Mouse (Mus musculus): Measurements from ENCODE around the gene Zfp668. TPM values are rescaled to one million over a fixed set of nuclear protein-coding genes. Genes with fewer than 3 reads are reported as not detected.
A peak's percentile ranks its signal among the peaks of the same experiment; 100 is the strongest.
"Not testable (repeated sequence)": the region's sequence is repeated elsewhere in the genome, so short reads cannot be mapped to it uniquely, and the experiment has no call there.

The Zfp668 gene
- total RNA-seq, 2 experiments from 2014 or later, result 8.3 to 9.5 TPM

DNA sequence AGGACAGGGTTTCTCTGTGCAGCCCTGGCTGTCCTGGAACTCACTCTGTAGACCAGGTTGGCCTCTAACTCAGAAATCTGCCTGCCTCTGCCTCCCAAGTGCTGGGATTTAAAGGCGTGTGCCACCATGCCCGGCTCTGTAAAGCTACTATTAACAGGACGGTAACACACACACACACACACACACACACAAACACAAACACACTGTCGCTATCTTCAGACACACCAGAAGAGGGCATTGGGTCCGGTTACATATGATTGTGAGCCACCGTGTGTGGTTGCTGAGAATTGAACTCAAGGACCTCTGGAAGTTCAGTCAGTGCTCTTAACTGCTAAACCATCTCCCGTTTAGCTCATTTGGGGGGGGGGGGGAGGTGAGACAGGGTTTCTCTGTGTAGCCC, 19.3 kb upstream of the Zfp668 start:
- DNase-seq (ENCODE audit: low spot score in 2 of 2), result not testable (repeated sequence)

- peak; percentile 91 for DNase-seq (ENCODE audit: low spot score in 2 of 2)
Observed at GRCm38 (mm10) chr7:127895442-127895841, 18.8 kb upstream of the Zfp668 start, which contains the start of the genes Gm21974 and Vkorc1. Gene Gm21974, minus strand, starts transcription at chr7:127895454. Gene Vkorc1, minus strand, starts transcription at chr7:127895617.

GRCm38 (mm10) chr7:127894480-127894879, 17.9 kb upstream of the Zfp668 start:
- no peak for DNase-seq (ENCODE audit: low spot score in 2 of 2)

- no peak for DNase-seq (ENCODE audit: low spot score in 2 of 2)
Observed at GRCm38 (mm10) chr7:127890798-127891197, 14.2 kb upstream of the Zfp668 start, which contains the start of gene Prss53. Gene Prss53, minus strand, starts transcription at chr7:127890970.

DNA sequence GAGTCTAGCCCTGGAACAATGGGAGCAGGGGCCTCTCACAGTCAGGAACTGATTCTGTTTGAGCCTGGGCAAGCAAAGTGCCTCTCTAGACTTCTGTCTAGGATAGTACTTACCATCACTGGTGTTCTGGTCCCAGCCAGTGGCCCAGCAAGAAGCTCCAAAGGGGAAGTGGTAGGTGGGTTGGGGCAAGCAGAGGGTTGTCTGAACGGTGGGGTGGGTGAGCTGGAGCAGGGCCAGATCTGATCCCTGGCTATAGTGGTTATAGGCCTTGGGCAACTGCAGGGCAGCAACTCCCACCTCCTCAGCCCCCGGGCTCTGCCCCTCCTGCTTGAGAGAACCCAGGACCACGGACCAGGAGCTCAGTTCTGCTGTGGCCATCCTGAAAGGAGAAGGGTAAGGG, 12.2 kb upstream of the Zfp668 start:
- no peak for DNase-seq (ENCODE audit: low spot score in 2 of 2)

DNA sequence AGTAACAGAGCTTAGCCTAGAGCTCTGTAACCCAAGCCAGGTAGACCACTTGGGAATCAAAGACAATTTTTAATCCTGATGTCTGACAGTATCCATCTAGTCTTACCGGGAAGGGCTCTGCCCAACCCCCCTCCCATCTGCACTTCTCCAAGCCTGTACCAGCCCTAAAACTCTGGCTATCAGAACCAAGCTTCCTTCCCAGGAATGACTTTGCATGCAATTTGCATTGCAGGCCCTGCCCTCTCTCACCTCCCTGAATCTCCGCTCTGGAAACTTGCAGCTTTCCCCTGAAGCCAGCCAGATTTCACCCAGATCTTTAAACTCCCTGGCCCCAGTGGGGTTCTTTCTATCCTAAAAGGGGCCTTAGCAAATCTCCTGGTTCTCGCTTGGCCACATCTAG, 11.2 kb upstream of the Zfp668 start:
- DNase-seq (ENCODE audit: low spot score in 2 of 2), result no peak

GRCm38 (mm10) chr7:127887191-127887590, 10.6 kb upstream of the Zfp668 start:
- no peak for DNase-seq (ENCODE audit: low spot score in 2 of 2)

DNA sequence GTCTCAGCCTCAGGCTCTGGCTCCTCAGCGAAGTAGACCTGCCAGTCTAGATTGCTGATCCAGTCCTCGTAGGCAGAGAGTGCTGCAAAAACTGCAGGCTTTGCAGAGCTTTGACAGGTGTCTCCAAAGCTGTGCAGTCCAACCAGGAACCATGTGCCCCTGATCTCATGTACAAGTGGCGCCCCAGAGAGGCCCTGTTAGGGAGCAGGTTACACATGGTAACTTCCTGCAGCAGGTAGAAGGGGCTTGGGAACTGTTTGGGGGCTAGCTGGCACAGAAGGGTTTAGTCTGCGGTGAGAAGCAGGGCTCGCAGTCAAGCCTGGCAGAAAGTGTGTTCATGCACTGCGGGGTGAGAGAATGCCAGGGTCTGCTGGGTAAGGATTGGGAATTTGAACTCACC, 9.9 kb upstream of the Zfp668 start:
- no peak for DNase-seq (ENCODE audit: low spot score in 2 of 2)

DNA sequence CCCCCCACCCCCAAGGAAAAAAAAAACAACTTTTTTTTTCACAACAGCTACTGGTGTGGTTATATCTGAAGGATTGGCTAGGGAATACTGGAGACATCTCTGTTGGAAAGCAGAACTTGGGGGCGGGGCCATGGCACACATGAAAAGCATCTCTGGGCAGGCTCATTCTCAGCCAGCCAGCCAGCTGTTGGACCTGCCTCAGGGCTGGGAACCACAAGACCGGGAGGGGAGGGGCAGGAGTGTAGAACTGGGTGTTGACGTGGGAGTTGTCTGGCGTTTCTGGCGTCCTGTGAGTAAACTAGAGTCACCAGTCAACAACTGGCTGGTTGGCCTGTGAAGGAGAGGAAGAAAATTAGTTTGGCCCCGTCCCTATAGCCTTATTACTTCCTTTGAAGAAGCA, 9.3 kb upstream of the Zfp668 start:
- no peak for DNase-seq (ENCODE audit: low spot score in 2 of 2)

DNA sequence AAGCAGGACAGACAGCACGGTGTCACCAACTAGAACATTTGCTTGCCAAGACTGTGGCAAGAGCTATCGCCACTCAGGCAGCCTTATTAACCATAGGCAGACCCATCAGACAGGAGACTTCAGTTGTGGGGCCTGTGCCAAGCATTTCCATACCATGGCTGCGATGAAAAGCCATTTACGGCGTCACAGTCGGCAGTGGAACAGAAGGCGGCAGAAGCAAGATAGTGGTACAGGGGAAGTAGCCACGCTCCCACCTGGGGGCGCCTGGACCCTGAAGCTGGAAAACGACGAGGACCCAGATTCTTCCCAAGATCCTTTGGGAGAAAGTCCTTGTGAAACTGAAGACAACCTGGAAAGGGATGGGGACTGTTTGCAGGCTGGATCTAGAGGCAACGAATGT, 3.8 kb upstream of the Zfp668 start:
- DNase-seq (ENCODE audit: low spot score in 2 of 2), result no peak

DNA sequence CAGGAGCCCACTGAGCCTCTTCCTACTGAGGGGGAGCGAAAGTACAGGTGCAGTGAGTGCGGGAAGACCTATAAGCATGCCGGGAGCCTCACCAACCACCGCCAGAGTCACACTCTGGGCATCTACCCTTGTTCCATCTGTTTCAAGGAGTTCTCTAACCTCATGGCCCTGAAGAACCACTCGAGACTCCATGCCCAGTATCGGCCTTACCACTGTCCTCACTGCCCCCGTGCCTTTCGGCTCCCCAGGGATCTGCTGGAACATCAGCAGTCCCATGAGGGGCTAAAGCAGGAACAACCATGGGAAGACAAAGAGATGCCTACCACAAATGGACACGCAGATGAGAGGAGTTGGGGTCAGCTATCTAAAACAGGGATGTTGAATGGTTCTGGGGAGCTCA, 2.7 kb upstream of the Zfp668 start:
- no peak for DNase-seq (ENCODE audit: low spot score in 2 of 2)

DNA sequence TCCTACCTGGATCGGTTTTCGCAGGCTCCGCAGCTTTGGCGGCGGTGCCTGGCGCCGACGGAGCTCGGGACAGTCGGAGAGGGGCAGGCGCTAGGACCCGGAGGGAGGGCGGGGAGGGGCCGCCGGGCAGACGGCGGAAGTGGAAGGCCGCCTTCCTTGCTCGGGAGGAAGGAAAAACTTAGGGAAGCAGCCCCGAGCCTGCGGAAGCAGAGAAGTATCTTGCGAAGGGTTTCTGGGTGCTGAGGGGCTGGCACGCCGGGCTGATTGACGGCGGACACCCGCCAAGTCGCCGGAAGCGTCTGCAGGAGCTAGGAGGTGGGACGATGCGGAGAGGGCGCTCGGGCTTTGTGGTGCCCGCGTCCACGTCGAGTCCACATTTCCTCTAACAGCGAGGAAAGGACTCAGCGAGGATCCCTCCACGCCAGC, 574 bp downstream of the Zfp668 start, which contains the start of gene Zfp646:
Gene Zfp646, plus strand, starts transcription at position 181 of the 426 bp plus-strand sequence.
- DNase-seq (ENCODE audit: low spot score in 2 of 2), result peak; percentile 69 to 70

DNA sequence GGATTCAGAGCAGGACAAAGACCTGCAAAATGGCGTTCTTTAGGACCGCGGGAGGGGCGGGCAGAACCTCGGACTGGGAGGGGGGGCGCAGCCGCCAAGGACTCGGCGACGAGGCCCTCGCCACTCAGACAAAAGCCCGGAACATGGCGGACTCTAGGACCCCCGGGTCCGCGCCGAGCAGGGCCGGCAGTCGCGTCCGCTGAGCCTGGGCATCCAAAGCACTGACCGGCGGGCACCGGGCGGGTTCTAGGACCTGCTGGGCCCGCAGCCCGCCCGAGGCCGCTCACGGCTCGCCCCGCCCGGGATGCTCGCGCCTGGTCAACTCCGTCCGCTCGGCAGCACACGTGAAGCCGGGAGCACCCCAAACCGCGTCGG, 1.0 kb downstream of the Zfp668 start:
- peak; percentile 82 for DNase-seq (ENCODE audit: low spot score in 2 of 2)

DNA sequence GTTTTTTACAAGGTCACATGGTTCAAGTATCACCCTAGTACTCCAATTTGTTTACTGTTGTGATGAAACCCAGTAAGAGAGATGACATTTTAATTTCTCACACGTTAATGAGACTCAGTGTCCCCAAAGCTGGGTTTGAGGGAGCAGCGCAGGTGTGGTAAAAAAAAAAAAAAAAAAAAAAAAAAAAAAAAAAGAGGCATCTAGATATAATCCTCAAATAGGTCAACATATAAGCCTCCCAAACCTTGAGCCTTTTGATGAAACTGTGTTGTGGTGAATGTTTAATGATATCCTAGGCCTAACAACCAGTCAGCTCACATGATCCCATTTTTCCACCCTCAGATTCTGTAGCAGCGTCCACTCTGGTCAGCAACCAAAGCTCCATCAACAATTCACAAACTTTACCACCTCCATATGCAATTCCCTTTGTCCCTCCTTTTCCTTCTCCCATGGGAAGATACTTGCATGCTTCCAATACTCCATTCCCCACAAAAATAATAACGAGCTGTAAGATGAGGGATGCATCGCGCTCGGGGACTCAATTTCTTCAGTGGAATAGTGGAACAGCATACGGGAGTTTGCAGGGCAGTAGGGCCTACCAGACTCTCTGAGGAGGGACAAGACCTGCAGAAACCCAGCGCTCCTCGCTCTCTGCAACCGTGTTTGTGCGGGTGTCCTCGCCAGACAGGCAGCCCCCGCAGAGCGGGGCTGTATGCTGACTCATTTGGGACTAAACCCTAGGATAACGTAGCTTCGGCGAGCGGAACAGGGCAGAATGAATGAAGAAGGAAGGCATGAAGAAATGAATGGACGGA, 1.6 kb downstream of the Zfp668 start:
- DNase-seq (ENCODE audit: low spot score in 2 of 2), result no peak

GRCm38 (mm10) chr7:127870136-127870821, 6.3 kb downstream of the Zfp668 start:
- DNase-seq (ENCODE audit: low spot score in 2 of 2), result no peak

DNA sequence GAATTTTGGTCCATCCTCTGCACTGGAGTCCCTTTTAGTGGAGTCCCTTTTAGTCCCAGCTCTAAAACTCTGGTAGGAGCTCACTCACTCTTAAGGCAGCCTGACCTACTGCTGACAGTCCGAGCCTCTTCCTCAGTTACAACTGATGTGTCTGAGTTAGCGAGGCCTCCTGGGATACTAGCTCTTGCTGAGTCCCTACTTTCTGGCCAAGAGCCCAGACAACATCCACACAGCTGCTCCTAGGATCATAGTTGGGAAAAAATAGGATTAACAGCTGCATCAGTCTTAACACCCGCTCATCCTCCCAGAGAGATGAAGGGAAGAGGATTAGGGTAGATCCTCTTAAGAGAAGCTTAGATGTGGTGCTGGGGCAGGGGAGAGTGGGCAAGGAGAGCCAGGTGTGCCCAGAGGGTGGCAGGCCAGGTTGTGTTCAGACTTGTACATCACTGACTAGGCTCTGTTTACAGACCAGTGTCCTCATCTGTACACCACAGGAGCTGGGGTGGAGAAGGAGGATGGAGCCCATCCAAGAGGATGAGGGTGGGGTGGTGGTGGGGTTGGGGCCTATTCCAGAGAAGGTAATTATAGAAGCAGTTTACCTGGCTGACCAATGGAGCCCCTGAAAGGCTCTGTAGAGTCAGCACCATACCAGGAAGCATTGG, 7.3 kb downstream of the Zfp668 start:
- no peak for DNase-seq (ENCODE audit: low spot score in 2 of 2)

GRCm38 (mm10) chr7:127867641-127868040, 9.0 kb downstream of the Zfp668 start:
- no peak for DNase-seq (ENCODE audit: low spot score in 2 of 2)

DNA sequence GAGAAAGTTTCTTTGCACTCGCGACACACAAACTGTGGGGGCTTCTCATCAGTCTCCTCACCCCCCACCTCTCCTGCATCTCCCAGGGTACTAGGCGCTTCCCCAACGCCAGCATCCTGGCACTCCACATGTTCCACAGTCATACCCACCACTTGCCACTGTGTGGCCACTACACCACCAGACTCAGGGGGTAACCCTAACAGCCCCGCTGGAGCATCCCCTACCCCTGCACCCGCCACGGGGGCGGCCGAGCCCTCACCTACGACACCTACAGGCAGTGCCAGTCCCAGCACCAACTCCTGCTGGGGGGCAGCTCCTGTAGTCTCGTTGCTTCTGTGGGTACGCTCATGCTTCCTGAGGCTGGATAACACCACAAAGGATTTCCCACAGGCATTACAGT, 10.2 kb downstream of the Zfp668 start:
- no peak for DNase-seq (ENCODE audit: low spot score in 2 of 2)

DNA sequence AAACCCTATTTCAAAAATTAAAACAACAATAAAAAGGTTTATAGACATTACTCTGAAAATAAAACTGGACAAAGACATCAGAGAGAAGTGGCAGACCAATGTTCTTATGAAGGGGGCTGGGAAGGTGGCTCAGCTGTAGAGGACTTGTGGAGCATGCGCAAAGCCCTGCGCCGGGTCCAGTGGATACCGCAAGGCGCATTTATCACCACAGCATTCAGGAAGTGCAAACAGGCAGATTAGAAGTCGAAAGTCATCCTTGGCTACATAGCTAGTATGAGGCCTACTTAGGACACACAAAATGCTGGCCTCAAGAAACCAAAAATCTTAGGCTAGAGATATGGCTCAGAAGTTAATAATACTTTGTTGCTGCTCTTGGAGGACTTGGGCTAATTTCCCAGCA, 18.4 kb downstream of the Zfp668 start:
- DNase-seq (ENCODE audit: low spot score in 2 of 2), result no peak

GRCm38 (mm10) chr7:127850906-127851305, 25.7 kb downstream of the Zfp668 start:
- DNase-seq (ENCODE audit: low spot score in 2 of 2), result no peak

GRCm38 (mm10) chr7:127849973-127850875, 26.4 kb downstream of the Zfp668 start:
- DNase-seq (ENCODE audit: low spot score in 2 of 2), result no peak

All from adrenal gland, adult 18-20 months (tissue).